Mouse (Mus musculus) mouse trophoblast stem cell (cell line): Measurements from ENCODE around the gene Mfsd13b.
"Not testable (repeated sequence)": the region's sequence is repeated elsewhere in the genome, so short reads cannot be mapped to it uniquely, and the experiment has no call there.

Experiments
- in situ Hi-C, 2 experiments: fragments of 300-500 bp; cut with MseI, MboI; formaldehyde crosslinking; loops; 2 replicates in 1 of 2; 3 replicates in 1 of 2; pipeline ENCODE4 v1.15.1; 2025

Mfsd13b gene

DNA sequence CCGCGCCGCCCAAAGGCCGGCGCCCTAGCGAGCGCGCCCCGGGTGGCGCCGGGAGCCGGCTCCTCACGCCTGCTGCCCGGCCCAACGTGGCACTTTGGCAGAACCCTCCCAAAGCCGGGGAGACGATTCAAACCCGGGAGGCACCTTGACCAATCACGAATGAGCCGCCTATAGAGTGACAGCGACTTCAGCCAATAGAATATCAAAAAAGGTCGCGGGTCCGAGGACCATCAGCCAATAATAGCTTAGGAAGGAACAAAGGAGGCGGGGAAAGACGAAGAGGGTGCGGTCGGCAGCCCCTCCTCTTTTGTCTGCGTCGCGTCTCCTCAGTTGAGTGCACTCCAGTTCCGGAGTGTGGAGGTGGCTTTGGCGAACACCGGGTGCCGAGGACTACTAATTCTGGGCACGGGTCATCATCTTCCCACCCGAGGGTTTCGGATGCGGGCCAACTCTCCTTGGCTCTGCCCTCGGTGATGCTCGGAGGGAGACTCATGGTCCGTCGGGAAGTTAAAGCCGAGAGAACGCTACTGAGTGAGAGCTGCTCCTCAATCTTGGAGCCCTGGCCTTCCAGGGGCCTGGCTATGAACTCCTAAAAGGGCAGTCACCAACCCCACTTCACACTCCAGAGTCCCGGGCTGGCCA, at the start of gene Mfsd13b, which contains the start of gene Cdr2:
TSS of gene Mfsd13b (plus strand) at position 310 of the 642 bp plus-strand sequence.
TSS of gene Cdr2 (minus strand) at position 113 of the 642 bp plus-strand sequence.
- in situ Hi-C loops, result no loop called here

DNA sequence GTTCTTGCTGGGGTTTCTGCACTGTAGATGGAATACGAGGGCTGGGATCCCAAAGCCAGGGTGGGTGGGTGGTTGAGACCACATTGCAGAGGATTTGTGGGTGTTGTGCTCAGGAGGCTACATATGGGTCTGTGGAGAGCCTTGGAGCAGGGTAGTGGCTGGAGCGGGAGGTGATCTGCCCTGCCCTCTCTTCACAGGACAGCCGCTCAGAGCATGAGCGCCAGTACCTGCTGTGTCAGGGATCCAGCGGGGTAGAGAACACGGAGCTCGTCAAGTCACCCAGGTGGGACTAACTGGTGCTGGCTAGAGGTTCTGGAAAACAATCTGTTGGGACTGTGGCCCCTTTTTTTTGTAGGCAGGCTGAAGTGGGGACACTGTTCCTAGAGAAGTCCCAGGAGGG, 49.2 kb upstream of the Mfsd13b start:
- in situ Hi-C loops, result no loop called here

DNA sequence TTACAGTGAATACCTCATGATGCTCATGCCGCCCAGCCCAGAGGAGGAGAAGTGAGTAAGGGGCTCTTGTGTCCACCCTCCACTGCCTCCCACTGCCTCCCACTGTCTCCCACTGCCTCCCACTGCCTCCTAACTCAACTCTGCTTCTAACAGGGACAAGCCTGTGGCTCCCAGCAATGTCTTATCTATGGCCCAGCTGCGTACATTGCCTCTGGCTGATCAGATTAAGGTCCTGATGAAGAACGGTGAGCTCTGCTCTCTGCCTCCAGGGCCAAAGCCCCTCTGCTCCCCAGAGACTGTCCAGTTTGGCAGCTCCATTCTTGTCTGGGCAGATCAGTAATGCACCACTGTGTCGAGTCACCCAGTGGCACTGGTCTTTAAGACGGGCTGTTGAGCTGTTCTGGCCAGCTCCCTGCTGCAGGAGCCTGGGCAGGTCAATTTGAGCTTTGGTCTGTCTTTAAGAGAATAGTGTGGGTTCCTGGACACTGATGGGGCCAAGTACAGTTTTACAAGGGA, 48.6 kb upstream of the Mfsd13b start:
- in situ Hi-C loops, result no loop called here

DNA sequence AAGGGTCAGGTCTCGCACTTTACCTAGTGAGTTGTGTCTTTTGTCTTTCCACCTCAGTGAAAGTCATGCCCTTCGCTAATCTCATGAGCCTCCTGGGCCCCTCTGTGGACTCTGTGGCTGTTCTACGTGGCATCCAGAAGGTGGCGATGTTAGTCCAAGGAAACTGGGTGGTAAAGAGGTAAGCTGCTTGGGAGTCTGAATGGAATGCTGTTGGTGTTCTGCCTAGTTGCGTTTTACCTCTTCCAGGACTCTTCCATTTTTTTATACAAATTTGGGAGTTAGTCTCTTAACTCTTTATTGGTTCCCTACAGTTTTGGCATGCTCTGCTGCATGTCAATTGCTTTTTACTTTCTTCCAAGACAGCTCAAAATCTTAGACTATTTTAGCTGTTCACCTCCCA, 47.6 kb upstream of the Mfsd13b start:
- in situ Hi-C loops, result no loop called here

DNA sequence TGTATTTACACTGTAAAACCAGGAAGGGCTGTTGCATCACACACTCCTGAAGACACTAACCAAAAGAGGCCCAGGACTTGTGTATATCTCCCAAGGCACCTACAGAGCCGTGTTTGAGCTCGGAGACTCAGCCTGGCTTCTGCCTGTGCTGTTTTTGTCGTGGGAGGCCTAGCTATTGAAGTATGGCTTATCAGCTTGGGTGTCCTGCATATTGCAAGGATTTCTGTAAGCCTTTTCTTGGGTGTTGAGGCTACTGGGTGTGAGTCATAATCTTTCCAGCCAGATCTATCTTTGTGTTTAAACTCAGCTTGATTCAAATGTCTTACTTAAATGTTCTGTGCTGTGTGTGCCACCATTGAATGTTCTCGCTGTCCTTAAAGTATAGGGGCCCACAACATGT, 45.8 kb upstream of the Mfsd13b start:
- in situ Hi-C loops, result no loop called here

DNA sequence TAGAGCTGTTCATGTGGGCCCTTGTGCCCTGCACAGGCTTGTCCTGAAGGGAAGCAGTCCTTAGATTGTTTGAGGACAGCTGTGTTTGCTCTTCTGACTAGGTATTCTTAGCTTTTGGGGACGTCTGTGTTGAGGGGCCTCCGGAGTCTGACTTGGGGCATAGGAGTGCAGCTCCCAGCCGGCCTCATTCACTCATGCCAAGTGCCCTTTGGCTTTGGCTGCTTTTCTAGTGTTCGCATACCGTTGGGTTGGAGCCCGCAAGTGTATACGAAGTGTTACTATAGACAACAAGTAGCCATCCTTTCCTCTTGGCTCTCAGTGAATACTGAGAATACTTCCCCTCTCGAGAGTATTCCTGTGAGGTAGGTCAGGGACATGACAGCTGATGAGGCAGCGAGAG, 44.1 kb upstream of the Mfsd13b start:
- in situ Hi-C loops, result no loop called here

DNA sequence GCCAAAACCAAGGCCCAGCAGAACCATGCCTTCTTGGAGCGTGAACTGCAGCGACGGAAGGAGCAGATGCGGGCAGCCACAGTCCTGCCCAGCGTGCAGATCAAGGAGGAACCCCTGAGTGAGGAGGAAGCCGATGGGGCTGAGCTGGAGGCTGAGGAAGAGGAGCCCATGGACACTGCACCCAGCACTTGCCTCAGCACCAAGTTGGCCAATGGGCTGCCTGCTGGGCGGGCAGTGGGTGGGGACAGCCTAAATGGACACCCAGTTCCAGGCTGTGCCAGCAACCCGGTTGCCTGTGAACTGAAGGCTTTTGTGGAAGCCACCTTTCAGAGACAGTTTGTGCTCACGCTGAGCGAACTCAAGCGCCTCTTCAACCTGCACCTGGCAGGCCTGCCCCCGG, 42.0 kb upstream of the Mfsd13b start:
- in situ Hi-C loops, result loop anchor here in 1 of 2 experiments (10.0 kb wide), 1 partner anchor 124 kb away; no protein-coding TSS in a partner anchor

DNA sequence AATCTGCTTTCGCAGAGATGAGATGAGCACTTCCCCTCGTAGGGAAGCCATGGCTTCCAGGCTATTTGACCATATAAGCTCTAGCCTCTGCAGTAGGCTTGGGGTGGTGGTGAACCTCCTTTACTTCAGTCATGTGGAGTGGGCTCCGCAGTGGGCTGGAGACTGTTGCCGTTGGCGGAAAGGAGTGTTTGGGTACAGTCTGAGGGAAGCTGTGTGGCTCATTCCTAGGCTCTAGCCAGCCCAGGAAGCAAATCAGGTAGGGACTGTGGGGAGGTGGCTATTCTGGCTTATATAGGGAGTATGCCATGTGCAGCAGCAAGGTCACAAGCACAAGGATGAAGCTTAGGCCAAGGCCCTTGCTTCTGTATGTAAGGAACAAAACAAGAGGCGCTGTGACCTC, 41.1 kb upstream of the Mfsd13b start:
- in situ Hi-C loops, result loop anchor here in 1 of 2 experiments (10.0 kb wide), 1 partner anchor 124 kb away; no protein-coding TSS in a partner anchor

DNA sequence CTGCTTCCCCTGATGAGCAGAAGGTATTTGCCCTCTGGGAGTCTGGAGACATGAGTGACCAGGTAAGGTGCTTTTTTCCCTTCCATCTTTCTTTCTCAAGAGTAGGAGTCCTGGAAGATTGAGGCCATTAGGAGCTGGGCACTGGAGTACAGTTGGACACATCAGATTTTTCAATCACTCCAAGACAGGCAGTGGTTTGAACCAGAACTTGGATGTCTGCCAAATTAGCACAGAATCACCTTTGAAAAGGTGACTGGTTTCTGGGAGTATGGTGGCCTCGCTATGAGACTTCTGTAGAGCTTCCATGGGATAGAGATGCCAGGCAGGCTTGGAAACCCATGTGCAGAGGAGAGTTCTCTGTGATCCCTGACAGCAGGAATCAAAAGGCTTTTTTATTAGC, 39.8 kb upstream of the Mfsd13b start:
- in situ Hi-C loops, result loop anchor here in 1 of 2 experiments (10.0 kb wide), 1 partner anchor 122 kb away; no protein-coding TSS in a partner anchor

DNA sequence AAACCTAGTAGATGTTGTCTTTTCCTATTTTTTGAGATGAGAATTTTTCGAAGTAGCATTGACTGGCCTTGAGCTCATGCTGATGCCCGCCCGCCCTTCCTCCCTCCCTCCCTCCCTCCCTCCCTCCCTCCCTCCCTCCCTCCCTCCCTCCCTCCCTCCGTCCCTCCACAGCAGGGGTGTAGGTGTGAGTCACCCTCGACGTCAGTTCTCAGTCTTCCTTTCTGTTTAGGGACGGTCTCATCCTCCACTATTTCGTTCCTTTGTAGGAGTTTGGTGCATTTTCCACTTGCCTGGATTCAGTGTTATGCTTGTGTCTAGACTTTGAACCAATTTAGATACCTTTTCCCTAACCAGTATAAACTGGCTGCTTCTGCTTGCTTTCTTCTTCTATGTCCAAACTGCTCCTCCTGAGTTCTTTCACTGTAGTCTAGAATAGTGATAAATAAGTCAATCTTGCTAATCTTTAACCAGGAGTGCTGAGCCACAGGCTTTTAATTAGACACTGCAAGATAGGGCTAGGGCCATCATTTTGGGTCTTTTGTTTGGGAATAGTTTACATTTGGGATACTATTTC, 38.3 kb upstream of the Mfsd13b start:
- in situ Hi-C loops, result loop anchor here in 1 of 2 experiments (10.0 kb wide), 1 partner anchor 121 kb away; no protein-coding TSS in a partner anchor

DNA sequence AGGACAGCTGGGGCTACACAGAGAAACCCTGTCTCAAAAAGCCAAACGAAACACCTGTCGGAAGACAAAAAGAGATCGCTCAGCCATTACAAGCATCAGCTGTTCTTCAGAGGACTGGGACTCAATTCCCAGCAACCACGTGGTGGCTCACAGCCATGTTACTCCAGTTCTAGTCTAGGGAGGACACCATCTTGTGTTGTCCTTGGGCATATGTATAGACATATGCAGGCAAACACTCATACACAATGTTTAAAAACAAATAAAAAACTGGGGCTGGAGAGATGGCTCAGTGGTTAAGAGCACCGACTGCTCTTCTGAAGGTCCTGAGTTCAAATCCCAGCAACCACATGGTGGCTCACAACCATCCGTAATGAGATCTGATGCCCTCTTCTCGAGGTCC, 28.7 kb upstream of the Mfsd13b start:
- in situ Hi-C loops, result not testable (repeated sequence)

DNA sequence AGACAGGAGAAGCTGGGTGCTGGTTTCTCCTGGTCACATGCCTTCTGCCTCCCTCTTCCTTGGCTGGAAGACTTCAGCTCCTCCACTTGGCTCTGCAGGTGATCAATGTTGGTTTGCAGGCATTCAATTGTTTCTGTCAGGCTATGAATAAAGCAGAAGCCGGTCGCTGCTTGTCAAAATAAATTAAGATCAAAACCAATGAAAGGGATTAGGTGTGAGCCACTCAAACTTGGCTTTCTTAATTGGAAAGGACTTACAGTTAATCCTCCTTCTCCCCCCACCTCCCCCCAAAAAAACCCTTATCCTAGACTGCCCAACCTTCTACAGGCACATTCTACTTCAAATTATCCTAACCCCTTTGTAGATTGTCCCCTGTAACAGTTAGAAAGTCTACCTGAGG, 22.2 kb upstream of the Mfsd13b start:
- in situ Hi-C loops, result no loop called here

DNA sequence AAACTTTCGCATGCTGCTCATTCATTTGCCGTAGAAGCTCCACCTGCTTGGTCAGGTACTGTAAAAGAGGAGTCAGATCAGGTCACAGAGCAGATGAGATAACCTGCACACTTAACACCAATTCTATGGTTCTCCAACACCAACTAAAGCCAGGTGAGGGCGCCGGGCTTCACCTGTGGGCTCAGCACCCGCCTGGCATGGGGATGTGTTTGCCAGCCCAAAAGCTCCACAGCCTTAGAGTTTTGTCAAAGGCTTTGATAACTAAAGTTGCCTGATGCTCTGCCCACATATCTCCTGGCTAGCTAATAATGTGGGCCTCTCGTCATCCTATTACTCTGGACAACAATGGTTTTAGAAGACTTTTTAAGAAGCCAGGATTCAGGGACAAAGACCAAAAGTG, 21.7 kb upstream of the Mfsd13b start:
- in situ Hi-C loops, result no loop called here

DNA sequence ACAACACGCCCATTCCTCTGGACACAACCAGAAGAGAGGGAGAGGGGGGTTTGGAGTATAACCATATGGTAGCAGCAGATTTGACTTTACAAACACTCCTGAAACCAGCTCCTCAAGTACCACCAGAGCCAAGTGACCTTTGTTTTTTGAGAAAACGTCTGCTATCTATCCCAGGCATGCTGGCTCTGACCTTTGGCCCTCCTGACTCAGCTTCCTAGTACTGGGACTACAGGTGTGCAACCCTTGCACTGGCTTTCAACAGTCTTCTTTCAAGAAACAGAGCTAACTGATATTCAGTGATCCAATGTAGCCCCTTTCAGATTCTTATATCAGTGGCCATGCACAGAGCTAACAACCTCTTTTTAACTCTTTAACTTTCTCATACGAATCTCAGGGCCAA, 20.4 kb upstream of the Mfsd13b start:
- in situ Hi-C loops, result no loop called here

DNA sequence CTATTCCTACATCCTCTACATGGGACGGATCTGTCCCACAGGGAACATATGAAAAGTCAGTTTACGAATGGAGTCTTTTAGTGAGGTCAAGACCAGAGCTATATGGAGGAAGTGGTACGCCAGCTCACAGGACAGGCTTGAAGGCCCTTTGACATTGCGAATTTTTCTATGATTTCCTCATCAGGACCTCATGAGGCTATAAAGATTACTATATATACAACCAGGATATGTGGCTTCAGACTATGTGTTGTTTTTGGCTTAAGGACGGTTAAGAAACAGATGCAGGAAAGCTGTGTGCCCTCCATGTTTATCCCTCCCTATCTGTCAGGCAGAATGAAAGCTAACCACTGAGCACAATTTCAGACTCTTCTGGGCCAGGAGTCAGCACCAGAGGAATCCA, 19.2 kb upstream of the Mfsd13b start:
- in situ Hi-C loops, result no loop called here

DNA sequence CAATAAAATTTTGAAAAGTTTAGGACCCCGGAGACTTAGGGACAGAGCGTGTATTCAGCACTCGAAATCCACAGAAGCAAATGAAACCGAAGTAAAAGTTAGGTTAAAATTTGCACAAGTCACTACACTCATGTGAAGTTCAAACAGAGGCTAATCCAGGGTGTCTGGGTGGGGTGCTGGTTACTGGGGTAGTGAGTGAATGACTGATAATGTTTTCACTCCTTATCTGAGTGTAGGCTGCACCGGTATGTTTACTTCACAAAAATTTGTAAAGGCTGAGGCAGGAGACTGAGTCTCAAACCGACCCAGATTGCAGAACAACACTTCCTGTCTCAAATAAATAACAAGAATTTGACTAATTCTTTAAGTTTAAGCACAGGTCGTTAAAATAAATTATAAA, 13.1 kb upstream of the Mfsd13b start:
- in situ Hi-C loops, result no loop called here

DNA sequence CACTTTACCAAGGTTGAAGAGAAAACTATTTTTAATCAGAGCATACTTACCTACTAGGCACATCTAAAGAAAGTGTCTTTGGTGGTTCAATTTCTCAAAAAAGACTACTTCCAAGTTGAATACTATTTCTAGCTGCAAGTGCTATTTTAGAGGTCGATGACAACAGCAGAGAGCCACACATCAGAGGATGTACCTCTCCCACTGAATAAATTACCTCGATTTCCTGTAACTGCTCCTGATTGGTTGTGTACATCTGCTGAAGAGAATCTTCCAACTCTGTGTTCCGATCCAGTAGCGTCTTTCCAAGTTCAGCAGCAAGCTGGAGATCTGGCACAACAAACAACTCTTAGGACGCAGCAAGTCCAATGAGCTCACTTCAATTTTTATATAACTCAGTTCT, 12.2 kb upstream of the Mfsd13b start:
- in situ Hi-C loops, result no loop called here

DNA sequence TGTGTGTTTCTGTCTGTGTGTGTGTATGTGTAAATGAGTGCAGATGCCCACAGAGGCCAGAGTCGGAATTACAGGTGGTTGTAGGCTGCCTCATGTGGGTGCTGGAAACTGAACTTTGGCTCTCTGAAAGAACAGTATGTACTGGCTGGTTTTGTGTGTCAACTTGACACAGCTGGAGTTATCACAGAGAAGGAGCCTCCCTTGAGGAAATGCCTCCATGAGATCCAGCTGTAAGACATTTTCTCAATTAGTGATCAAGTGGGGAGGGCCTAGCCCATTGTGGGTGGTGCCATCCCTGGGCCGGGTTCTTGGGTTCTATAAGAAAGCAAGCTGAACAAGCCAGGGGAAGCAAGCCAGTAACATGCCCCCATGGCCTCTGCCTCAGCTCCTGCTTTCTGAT, 9.8 kb upstream of the Mfsd13b start:
- in situ Hi-C loops, result not testable (repeated sequence)

DNA sequence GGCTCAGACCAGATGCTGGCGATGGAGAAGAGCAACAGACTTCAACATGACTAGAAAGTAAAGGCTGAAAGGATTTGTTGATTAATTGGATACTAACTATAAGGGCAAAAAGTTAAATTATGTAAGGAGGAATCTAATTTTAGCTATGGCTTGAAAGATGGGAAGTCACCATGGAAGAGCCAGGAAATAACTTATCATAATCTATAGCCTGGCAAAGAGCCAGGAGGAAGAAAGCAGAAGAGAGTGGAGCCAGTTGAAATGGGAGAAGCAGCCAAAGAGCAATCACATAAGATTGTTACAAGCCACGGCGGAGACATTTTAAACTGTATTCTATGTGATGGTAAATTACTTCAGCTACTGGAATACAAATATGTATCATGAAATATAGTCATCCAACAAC, 8.3 kb upstream of the Mfsd13b start:
- in situ Hi-C loops, result no loop called here

DNA sequence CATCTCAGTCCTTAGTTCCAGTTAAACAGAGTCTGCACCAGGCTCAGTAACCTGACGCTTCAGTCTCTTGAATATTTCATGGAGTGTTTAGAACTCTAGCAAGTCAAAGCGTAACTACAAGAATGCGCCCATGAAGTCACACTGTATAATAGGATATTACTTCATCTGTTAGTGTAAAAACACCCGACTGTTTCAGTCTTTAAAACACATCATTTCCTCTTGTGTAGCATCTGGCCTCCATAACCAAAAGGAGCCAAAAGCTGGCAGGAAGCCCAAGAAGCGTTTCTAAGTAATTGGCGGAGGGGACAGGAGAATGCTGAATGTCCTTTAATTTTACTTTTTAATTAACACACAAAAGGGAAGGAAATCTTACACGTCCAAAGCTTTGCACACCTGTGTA, 5.2 kb upstream of the Mfsd13b start:
- in situ Hi-C loops, result no loop called here

DNA sequence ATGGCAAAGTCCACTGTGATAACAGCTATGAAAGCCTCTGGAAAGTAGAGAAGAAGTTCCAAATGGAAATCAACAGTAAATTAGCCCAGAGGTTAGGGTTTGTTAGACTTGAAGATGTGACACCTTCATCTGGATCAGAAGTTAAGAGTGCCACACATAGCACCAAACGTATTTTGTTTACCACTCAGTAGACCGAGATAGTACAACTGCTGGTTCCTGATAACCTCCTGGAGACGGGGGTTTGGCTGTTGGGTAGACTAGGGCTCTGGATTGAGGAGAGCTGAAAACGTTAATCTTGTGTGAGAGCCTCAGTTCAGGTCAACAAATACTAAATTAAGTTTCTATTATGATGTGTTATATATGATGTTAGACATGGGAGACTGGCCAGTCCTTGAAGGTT, 2.3 kb upstream of the Mfsd13b start:
- in situ Hi-C loops, result no loop called here

DNA sequence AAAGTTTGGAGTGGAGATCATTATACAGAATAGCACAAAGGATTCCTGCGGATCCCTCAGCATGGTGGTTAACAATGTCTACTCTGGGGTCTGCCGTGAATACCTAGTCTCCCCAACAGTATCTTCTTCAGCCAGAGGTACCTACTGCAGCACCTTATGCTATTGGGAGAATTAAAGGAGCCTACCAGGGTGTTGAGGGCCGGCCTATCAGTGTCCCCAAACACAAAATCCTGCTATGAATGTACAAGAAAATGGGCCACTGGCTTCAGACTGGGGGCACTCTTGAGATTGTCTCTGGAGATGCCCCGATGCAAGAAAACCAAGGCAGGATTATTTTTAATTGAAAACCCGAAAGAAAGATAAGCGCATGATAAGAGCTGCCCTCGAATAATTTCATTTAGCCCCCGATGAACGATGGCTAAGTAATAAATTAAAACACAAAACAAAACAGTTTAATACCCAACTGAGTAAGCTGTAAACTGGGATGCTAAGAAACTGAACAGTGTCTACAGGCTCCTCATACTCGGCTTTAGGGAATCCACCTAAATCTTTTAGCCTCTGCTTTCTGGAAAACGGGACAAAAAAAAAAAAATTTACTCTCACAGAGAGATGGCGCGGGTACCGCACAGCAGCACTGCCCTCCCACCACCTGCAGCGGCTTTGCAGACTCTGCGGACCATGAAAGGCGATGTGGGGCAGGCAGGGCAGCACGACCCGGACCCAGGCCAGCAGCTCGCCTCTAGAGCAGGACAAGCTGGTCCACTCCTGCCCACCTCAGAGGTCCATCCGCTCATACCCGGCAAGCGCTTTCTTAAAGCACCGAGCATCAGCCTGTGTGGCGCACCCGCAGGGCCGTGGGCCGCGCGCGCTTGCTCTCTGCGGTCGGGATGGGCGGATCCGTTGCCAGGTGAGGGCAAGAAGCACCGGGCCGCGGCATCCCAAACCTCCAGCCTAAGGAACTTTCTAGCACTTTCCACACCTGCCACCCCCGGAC, 1.1 kb upstream of the Mfsd13b start:
- in situ Hi-C loops, result no loop called here
